Mouse (Mus musculus) megakaryocyte progenitor cell, adult 5-6 weeks (primary cell): ENCODE data around the gene 2410004B18Rik. TPM values are rescaled to one million over a fixed set of nuclear protein-coding genes. Genes with fewer than 3 reads are reported as not detected.

Experiments used
- ATAC-seq: replicated peaks from 2 replicates; pipeline ENCODE4 v1.8.0; 2016; ENCODE audit warnings: mild to moderate bottlenecking, moderate TSS enrichment, inconsistent platforms; ENCODE audit not compliant: poor library complexity
- total RNA-seq, 2 experiments: library from RNA; stranded (forward) in 1 of 2; stranded (reverse) in 1 of 2; fragments of 157-497, 149-512 nt in 1 of 2; fragments of 200-1000 nt in 1 of 2; gene quantifications; 2 replicates each; pipeline versions ENCODE4 v1.2.3 to v1.2.4; 2015 to 2017

The 2410004B18Rik gene
- total RNA-seq, 2 experiments from 2014 or later = 14.0 to 25.3 TPM

- peak; percentile 77 for ATAC-seq
Measured at GRCm38 (mm10) chr3:145993481-145994201, 55.8 kb downstream of the 2410004B18Rik start.

Other genes with a start within 250 kb of the 2410004B18Rik start
- not detected in 2 replicates for gene Ddah1, start 179.3 kb upstream of the 2410004B18Rik start, total RNA-seq (2015)
- gene Ddah1, start 179.3 kb upstream of the 2410004B18Rik start, total RNA-seq (2017) = not detected in 2 replicates
- 41.2 and 43.6 TPM in 2 replicates for gene Bcl10, start 15.2 kb upstream of the 2410004B18Rik start, total RNA-seq (2015)
- gene Bcl10, start 15.2 kb upstream of the 2410004B18Rik start, total RNA-seq (2017) = 33.8 and 39.0 TPM in 2 replicates
- gene Syde2, start 49.9 kb downstream of the 2410004B18Rik start, total RNA-seq (2015) = 3.7 and 4.9 TPM in 2 replicates
- gene Syde2, start 49.9 kb downstream of the 2410004B18Rik start, total RNA-seq (2017) = 3.2 and 5.0 TPM in 2 replicates
- not detected in 2 replicates for gene Wdr63, start 170.1 kb downstream of the 2410004B18Rik start, total RNA-seq (2015)
- gene Wdr63, start 170.1 kb downstream of the 2410004B18Rik start, total RNA-seq (2017) = not detected in 2 replicates
- 0.07 TPM in 1 of 2 replicates, not detected in the other for gene Mcoln3, start 179.4 kb downstream of the 2410004B18Rik start, total RNA-seq (2015)
- gene Mcoln3, start 179.4 kb downstream of the 2410004B18Rik start, total RNA-seq (2017) = 0.21 and 0.44 TPM in 2 replicates
- gene Mcoln2, start 211.8 kb downstream of the 2410004B18Rik start, total RNA-seq (2015) = 0.32 and 2.0 TPM in 2 replicates
- gene Mcoln2, start 211.8 kb downstream of the 2410004B18Rik start, total RNA-seq (2017) = 2.1 and 4.0 TPM in 2 replicates